Mouse (Mus musculus) splenic B cell, adult 2 months (primary cell): ENCODE data around the gene Mrps7.

Source experiments
- DNase-seq: peaks from one replicate; pipeline ENCODE4 v3.0.0-alpha.2; 2011; ENCODE audit warnings: low read depth, low spot score
- H3K27me3 ChIP-seq: 2 replicates; pipeline ENCODE4 v1.6.1; 2012; ENCODE audit warnings: mild to moderate bottlenecking, low read length, moderate library complexity, mixed read lengths; ENCODE audit not compliant: control insufficient read depth, poor library complexity, insufficient read depth, severe bottlenecking
- H3K36me3 ChIP-seq: 2 replicates; pipeline ENCODE4 v1.6.1; 2012; ENCODE audit warnings: mild to moderate bottlenecking, low read length, moderate library complexity, mixed read lengths; ENCODE audit not compliant: control insufficient read depth, poor library complexity, insufficient read depth, severe bottlenecking

The Mrps7 gene

DNA sequence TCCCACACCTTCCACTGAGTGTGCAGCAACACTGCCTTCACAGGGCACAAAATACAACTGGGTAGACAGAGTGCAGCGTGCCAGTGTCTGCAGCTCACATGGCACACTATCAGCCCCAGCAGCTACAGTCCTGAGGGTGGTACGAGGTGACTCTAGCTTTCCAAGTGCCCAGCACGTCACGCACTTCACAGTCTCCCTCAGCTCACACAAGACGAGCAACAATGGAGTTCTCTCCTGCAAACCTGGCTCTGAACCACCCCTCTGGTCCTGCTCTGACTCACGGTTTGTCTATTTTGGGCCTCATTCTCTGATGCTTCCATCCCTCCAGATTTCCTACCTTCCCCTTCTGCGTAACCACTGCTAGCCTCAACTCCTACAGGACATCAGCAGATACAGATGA, 4.0 kb upstream of the Mrps7 start:
- no peak for DNase-seq
- H3K36me3 ChIP-seq: peaks cover 1% of the 10 kb centered on the region
- H3K27me3 ChIP-seq: no peaks in the 10 kb centered on the region

DNA sequence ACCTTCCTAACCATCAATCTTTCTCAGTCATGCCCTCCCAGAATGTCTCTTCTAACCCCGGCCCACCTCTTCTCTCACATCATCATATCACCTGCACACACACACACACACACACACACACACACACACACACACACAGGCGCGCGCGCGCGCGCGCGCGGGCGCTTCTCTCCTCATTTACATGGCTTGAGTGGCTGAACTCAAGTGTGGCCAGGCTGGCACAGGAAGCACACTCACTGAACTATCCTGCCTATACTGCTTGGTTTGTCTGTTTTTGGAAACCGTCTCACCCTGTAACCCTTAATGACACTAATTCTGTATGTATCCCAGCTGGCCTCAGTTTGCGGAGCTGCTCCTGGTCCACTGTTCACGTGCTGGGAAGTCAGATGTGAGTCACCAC, 3.0 kb upstream of the Mrps7 start:
- H3K36me3 ChIP-seq: peaks cover 1% of the 10 kb centered on the region
- H3K27me3 ChIP-seq: no peaks in the 10 kb centered on the region
- DNase-seq: peak; percentile 58

DNA sequence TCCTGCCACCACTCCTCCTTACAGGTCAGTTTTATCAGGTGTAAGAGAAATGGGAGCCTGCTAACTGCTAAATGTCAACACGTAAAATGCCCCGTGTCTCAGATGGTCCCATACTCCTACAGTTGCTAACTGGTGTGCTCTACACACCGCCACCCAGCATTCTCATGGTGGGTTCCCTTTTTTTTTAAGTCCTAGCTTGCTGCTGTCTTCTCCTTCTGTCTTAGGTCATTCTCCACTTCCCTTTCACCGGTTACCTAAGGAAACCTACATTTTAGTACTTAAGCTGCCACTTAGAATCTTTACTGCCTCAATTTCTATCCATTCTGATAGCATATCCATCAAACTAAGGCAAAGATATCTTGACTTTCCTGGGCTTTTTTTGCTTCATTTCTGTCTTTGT, 2.6 kb upstream of the Mrps7 start:
- H3K36me3 ChIP-seq: peaks cover 3% of the 10 kb centered on the region
- no peaks in the 10 kb centered on the region for H3K27me3 ChIP-seq
- peak; percentile 48 for DNase-seq

GRCm38 (mm10) chr11:115603128-115603475, 623 bp upstream of the Mrps7 start:
- H3K36me3 ChIP-seq: peaks cover 12% of the 10 kb centered on the region
- no peak for DNase-seq
- no peaks in the 10 kb centered on the region for H3K27me3 ChIP-seq

DNA sequence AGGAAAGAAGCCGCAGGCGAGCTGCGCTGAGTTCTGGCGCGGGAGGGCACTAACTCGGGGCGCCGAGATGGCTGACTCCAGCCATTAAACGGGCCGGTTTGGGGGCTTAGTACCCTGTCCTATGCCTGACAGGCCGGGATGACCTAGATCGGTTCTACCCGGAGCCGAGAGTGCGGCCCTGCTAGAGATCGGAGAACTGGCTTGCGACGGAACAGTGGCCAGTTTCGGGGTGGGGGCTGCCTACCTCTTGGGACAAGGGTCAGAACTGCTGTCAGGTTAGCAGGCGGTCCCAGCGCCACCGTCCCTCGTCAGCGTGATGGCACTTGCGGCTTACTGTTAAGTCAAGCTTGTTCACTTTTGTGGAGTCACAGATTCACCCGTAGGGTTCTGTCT, 575 bp downstream of the Mrps7 start:
- peaks cover 12% of the 10 kb centered on the region for H3K36me3 ChIP-seq
- no peaks in the 10 kb centered on the region for H3K27me3 ChIP-seq
- DNase-seq: peak; percentile 50

DNA sequence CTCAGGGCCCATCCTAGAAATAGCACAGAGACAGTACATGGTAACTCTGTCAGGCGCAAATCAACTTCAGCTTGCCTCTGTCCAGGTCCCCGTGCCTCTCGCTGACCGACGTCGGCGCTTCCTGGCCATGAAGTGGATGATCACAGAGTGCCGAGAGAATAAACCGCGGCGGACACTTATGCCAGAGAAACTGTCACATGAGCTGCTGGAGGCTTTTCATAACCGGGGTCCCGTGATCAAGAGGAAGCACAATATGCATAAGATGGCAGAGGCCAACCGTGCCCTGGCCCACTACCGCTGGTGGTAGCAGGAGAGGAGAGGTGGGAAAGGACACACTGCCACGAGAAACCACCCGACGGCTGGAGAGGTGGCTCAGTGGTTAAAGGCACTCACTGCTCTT, 3.0 kb downstream of the Mrps7 start:
- H3K27me3 ChIP-seq: no peaks in the 10 kb centered on the region
- H3K36me3 ChIP-seq: peaks cover 13% of the 10 kb centered on the region
- no peak for DNase-seq

DNA sequence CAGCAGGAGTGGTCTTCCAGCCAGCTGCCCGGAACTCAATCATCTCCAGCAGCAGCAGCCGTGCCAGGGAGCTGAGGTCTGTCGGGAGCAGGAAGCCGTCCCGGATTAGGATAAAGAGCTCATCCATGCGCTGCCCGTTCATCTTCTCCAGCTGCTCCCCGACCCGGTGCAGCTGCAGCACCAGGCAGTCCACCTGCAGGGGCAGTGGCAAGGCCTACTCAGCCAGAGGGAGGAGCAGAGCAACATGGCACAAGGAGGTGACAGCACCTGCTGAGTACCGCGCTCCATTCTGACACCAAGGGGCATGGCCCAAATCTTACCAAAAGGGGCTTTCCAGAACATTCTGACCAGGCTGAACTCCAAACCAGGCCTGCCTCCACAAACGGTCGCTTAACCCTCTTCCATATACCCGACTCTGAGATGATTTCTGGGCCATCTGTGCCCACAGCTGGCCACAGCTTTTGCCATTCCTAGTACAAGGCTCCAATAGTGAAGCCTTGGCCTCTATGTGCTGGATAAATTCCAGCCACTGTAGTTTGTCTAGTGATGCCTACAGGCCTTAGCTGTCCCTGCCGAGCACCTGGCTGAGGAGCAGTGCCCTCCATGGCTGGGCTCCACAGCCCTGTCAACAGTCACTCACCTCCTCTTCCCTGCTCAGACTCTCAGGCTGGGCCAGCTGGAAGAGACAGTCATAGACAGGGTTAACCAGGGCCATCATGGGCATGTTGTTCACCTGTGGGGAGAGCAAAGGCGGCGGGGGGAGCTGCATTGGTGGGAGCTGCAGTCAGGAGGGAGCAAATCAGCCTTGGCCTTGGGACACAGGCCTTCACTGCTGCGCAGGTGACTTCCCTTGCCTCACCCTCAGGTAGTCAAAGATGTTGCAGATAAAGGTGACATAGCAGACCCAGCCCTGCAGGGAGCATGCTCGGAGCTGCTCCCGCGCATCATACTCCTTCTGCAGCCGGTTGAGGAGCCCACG, 5.0 kb downstream of the Mrps7 start:
- DNase-seq: no peak
- H3K36me3 ChIP-seq: peaks cover 13% of the 10 kb centered on the region
- no peaks in the 10 kb centered on the region for H3K27me3 ChIP-seq

- no peak for DNase-seq
- Histone ChIP-seq H3K36me3 (peaks cover 13% of the 10 kb centered on the region), H3K27me3 (no peaks in the 10 kb centered on the region)
Observed at GRCm38 (mm10) chr11:115609576-115609975, 5.9 kb downstream of the Mrps7 start.

- Histone ChIP-seq H3K36me3 (peaks cover 14% of the 10 kb centered on the region), H3K27me3 (no peaks in the 10 kb centered on the region)
- no peak for DNase-seq
Observed at GRCm38 (mm10) chr11:115611173-115611572, 7.4 kb downstream of the Mrps7 start.

GRCm38 (mm10) chr11:115612059-115612409, 8.3 kb downstream of the Mrps7 start:
- Histone ChIP-seq H3K27me3 (no peaks in the 10 kb centered on the region), H3K36me3 (peaks cover 9% of the 10 kb centered on the region)
- DNase-seq: peak; percentile 41

GRCm38 (mm10) chr11:115612410-115613137, 8.8 kb downstream of the Mrps7 start, which contains the start of gene Mif4gd:
TSS of gene Mif4gd (minus strand) at chr11:115612969.
- peak; percentile 96 for DNase-seq
- peaks cover 9% of the 10 kb centered on the region for H3K36me3 ChIP-seq
- H3K27me3 ChIP-seq: no peaks in the 10 kb centered on the region

DNA sequence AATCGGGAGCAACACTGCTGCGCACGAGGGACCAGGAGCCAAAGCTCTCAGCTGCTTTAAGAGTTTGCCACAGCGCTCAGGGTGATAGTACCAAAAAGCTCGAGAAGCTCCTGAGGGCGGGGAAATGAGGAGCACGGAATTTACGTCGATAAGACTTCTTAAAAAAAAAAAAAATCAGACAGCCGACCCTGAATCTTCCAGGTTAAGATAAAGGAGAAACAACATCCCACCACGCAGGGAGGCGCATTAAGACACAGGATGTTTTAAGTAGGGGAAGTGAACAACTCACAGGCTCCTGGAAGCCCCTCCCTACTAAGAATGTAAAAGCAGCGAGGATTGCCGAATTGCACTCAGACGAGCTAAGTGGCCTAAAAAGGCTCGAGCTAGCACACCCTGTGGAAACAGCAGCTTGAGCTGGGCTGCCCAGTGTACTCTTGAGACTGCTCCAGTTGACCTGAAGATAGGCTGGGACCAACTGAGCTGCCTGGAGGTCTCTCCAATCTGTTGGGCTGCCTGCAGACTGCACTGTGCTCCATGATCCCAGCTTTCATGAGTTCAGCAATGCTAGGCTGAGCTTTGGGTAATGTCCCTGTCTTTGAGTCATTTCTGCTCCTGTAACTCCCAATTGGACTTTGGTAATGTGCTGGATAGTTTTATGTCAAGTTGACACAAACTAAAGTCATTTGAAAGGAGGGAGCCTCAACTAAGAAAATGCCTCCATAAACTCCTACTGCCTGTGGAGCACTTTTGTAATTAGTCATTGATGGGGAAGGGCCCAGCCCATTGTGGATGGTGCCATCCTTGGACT, 9.6 kb downstream of the Mrps7 start:
- peaks cover 5% of the 10 kb centered on the region for H3K36me3 ChIP-seq
- DNase-seq: peak; percentile 65
- H3K27me3 ChIP-seq: no peaks in the 10 kb centered on the region

DNA sequence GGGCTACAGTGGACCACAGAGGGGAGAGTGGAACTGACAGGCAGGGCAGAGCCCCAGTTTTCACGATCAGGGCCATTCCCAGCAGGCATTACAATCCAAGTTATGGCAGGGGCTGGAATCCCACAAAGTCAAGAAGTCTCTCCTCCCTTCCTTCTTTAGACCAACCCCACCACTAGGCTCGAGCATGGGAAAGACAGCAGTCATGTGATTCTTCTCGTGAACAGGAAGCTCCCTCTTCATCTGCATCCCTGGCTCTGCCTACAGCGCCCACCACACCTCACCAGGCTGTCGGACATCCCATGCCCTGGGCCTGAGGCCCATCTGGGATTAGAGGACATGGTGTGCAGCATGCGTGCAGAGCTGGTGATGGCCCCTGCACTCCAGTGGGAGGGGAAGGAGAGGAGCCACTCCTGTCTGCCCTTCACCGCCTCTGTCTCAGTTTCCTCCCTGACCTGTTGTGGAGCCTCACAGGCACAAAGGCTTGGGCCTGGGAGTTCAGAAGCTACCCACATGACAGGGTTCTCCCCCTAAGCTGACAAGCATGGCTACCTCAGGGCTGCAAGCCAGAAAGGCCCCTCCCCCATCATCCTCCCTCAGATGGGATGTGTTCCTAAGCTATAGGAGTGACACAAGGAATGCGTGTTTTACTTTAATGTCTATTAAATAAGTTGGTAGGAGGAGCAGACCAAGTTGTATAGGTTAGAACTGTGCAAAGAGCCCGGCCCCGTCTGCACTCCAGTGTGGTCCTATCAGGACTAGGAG, 10.8 kb downstream of the Mrps7 start:
- no peaks in the 10 kb centered on the region for H3K27me3 ChIP-seq
- H3K36me3 ChIP-seq: peaks cover 5% of the 10 kb centered on the region
- no peak for DNase-seq
